Mouse (Mus musculus) hindbrain, embryonic 14.5 days (tissue): ENCODE measurements around the gene Mpp3. TPM values are rescaled to one million over a fixed set of nuclear protein-coding genes. Genes with fewer than 3 reads are reported as not detected.

Experiments used
- ATAC-seq: fragments of 200-750 bp; cut with Nextera tagmentation; 2 replicates; pipeline ENCODE4 v1.8.0; 2017; ENCODE audit warnings: moderate number of reproducible peaks, mild to moderate bottlenecking, moderate TSS enrichment, moderate library complexity; ENCODE audit not compliant: low FRiP score
- DNase-seq: peaks from one replicate; pipeline ENCODE4 v3.0.0-alpha.2; 2015; ENCODE audit warnings: low spot score
- H3K27ac ChIP-seq: fragments of 300-500 bp; sonication (generic); 2 replicates; pipeline ENCODE4 v1.5.1; 2014; ENCODE audit warnings: mild to moderate bottlenecking, moderate library complexity
- H3K27me3 ChIP-seq: fragments of 300-500 bp; sonication (generic); 2 replicates; pipeline ENCODE4 v1.6.1; 2014; ENCODE audit warnings: mild to moderate bottlenecking, low read length, mixed read lengths; ENCODE audit not compliant: control insufficient read depth, insufficient read depth
- H3K36me3 ChIP-seq: fragments of 300-500 bp; sonication (generic); replicated peaks from 2 replicates; pipeline ENCODE4 v1.6.1; 2014; ENCODE audit not compliant: control insufficient read depth, insufficient read depth
- H3K4me1 ChIP-seq: fragments of 300-500 bp; sonication (generic); replicated peaks from 2 replicates; pipeline ENCODE4 v1.6.1; 2014; ENCODE audit warnings: antibody characterized with exemption, low read length, mixed read lengths; ENCODE audit not compliant: control insufficient read depth, insufficient read depth
- H3K4me2 ChIP-seq: fragments of 300-500 bp; sonication (generic); replicated peaks from 2 replicates; pipeline ENCODE4 v1.6.1; 2014; ENCODE audit warnings: mild to moderate bottlenecking, moderate library complexity
- H3K4me3 ChIP-seq: fragments of 300-500 bp; sonication (generic); replicated peaks from 2 replicates; pipeline ENCODE4 v1.5.1; 2014; ENCODE audit warnings: mild to moderate bottlenecking, low read length
- H3K9ac ChIP-seq: fragments of 300-500 bp; sonication (generic); 2 replicates; pipeline ENCODE4 v1.6.1; 2014
- H3K9me3 ChIP-seq: fragments of 300-500 bp; sonication (generic); 2 replicates; pipeline ENCODE4 v1.6.1; 2016; ENCODE audit warnings: low read length; ENCODE audit not compliant: control insufficient read depth
- WGBS: fragments of 180-500 bp; shearing (Covaris S2); extraction: QIAGEN DNeasy Blood & Tissue Kit; methylation state at CpG from one replicate; pipeline ENCODE4 v1.1.7; 2014; 5-methylcytosine and 5-hydroxymethylcytosine counted together
- polyA plus RNA-seq: library from polyadenylated mRNA; unstranded; fragments of >200 nt; fragmentation: Nextera tagmentation; extraction: Ambion mirVana; gene quantifications from 2 replicates; pipeline ENCODE4 v1.2.1, GENCODE M21; 2014

The Mpp3 gene
- polyA plus RNA-seq, 1 experiment from 2014 or later, result 53.5 TPM

DNA sequence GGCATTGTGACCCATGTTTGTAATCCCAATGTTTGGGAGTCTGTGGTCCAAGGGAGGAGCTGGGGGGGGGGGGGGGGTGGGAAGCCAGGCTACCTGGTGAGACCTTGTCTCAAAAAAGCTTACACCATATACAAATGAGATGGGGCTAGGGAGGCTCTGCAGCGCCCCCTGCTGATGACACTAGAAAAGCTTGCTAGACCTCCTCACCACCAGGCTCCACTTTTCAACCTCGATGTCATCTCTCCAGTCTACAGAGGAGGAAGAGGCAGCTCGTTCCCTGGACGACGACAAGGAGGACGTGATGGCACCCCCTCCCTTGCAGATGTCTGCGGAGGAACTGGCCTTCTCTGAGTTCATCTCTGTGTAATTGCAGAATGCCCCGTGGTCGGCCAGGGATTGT lies 25.6 kb upstream of the Mpp3 start:
- Histone ChIP-seq H3K27me3 (no peaks in the 10 kb centered on the region), H3K9ac (no peak overlapping the region), H3K4me3 (no peak overlapping the region), H3K27ac (no peak overlapping the region), H3K4me2 (no peak overlapping the region), H3K9me3 (no peaks in the 10 kb centered on the region), H3K36me3 (peaks cover 13% of the 10 kb centered on the region), H3K4me1 (no peaks in the 10 kb centered on the region)
- ATAC-seq (no peak), DNase-seq (no peak)
- WGBS, result 26% methylated on average over 9 of the region's 9 CpGs

DNA sequence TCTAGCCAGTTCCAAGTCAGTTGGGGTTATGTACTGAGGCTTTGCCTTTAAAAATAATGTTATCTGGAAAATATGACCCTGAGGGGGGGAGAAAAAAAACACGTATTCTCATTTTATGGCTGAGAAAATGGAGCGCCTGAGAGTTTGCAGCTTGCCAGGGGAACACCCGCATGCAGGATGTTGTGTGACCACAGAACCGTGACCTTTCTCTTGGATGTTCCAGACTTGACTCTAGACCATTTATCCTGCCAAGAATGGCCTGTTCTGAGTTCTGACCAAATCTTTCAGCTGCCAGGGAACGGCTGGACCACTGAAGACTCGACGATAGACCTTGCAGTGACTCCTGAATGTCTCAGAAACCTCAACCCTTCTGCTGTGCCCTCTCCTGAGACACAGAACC lies 24.9 kb upstream of the Mpp3 start:
- Histone ChIP-seq H3K4me2 (no peak overlapping the region), H3K4me3 (no peak overlapping the region), H3K27me3 (no peaks in the 10 kb centered on the region), H3K9ac (no peak overlapping the region), H3K9me3 (no peaks in the 10 kb centered on the region), H3K4me1 (no peaks in the 10 kb centered on the region), H3K27ac (no peak overlapping the region), H3K36me3 (peaks cover 6% of the 10 kb centered on the region)
- ATAC-seq, result no peak
- WGBS, result 86% methylated on average over 7 of the region's 7 CpGs
- no peak for DNase-seq

DNA sequence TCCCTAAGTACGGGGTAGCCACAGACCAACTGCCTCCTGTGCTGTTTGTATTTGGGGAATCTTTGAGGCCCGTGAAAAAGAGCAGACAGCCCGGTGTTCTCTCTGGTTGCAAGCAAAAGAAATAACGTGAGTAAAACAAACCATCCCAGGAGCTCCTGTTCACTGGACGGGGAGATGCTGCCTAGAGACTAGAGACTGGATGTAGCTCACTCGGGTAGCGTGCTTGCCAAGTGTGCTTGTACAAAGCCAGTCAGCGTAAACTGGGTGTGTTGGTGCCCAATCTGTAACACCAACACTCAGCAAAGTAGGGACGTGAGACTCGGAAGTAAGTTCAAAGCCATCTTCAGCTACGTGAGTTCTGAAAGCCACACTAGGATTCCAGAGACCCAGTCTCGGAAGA lies 24.4 kb upstream of the Mpp3 start:
- Histone ChIP-seq H3K27me3 (no peaks in the 10 kb centered on the region), H3K27ac (no peak overlapping the region), H3K9ac (no peak overlapping the region), H3K36me3 (peaks cover 5% of the 10 kb centered on the region; the same call in 1 of the 2 replicates), H3K4me3 (no peak overlapping the region), H3K9me3 (no peaks in the 10 kb centered on the region), H3K4me1 (no peaks in the 10 kb centered on the region), H3K4me2 (no peak overlapping the region)
- no peak for ATAC-seq
- WGBS, result 79% methylated on average over 12 of the region's 12 CpGs
- DNase-seq, result no peak

DNA sequence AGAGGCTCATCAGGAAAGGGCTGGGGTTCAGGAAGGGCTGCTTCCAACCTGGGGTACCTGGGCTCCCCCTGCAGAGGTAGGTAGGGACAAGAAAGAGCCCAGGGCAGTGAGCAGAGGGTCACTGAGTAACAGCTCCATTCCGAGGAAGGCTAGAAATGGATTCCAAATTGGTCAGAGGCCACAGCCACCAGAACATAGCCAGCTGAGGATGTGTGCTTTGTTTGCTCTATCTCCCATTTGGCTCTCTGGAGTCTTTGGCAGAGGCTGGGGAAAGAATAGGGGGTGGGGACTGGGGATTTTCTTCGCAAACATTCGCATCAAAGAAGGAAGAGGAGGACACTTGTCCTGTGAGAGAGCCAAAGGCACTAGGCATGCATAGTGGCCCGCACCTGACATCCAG lies 23.7 kb upstream of the Mpp3 start:
- H3K27ac ChIP-seq, result no peak overlapping the region
- no peaks in the 10 kb centered on the region for H3K27me3 ChIP-seq
- 59% methylated on average over 4 of the region's 4 CpGs for WGBS
- no peak overlapping the region for H3K9ac ChIP-seq
- no peak overlapping the region for H3K4me3 ChIP-seq
- no peaks in the 10 kb centered on the region for H3K9me3 ChIP-seq
- DNase-seq, result no peak
- H3K4me1 ChIP-seq, result no peaks in the 10 kb centered on the region
- no peak overlapping the region for H3K4me2 ChIP-seq
- peaks cover 5% of the 10 kb centered on the region; the same call in 1 of the 2 replicates for H3K36me3 ChIP-seq
- ATAC-seq, result no peak

DNA sequence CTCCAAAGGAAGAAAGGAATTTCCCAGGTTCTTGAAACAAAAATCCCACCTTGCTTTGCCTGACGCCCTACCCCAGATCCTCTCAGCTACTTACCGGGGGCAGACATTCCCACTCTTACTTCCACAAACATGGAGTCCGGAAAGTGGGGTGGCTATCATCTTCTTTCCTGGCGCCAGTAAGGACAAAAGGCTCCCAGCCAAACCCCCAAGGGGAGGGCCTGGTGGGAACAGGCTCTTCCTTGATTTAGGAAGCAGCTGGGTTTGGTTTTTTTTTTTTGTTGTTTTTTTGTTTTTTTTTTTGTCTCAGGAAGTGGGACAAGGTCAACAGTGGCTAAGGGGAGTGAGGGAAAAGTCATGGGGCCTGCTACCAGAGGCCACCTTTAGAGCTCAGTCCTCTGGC lies 23.3 kb upstream of the Mpp3 start:
- H3K4me3 ChIP-seq, result no peak overlapping the region
- H3K9ac ChIP-seq, result no peak overlapping the region
- no peaks in the 10 kb centered on the region for H3K4me1 ChIP-seq
- WGBS, result 70% methylated on average over 4 of the region's 4 CpGs
- no peaks in the 10 kb centered on the region for H3K27me3 ChIP-seq
- H3K9me3 ChIP-seq, result no peaks in the 10 kb centered on the region
- DNase-seq (no peak), ATAC-seq (no peak)
- no peak overlapping the region for H3K27ac ChIP-seq
- peaks cover 4% of the 10 kb centered on the region; the same call in 1 of the 2 replicates for H3K36me3 ChIP-seq
- H3K4me2 ChIP-seq, result no peak overlapping the region

DNA sequence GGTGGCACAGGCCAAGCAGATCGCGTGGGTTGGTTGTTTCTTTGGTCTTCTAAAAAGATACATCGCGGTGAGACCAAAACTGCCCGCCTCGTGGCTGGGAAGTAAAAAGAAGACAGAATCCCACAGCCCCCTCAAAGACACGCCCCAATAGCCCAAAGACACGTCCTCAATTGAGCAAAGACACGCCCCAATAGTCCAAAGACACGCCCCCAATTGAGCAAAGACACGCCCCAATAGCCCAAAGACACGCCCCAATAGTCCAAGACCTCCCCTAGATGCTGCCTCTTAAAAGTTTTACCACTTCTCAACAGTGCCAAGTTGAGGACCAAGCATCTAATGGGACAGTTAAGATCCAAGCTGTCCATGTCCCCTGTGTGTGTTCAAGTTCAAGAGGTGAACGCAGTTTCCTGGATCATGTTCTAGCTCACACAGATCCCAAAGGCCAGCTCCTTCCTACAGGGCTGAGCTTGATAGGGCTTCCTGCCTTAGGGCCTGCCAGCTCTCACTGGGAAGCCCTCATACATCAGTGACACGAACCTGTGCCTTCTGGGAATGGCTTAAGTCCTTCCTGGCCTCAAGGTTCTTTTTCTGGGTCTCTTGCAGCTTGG lies 21.7 kb upstream of the Mpp3 start:
- ATAC-seq (no peak), DNase-seq (no peak)
- WGBS, result 53% methylated on average over 14 of the region's 14 CpGs
- Histone ChIP-seq H3K9me3 (peaks cover 11% of the 10 kb centered on the region; the same call in 1 of the 2 replicates), H3K4me3 (no peak overlapping the region), H3K36me3 (no peaks in the 10 kb centered on the region), H3K27ac (no peak overlapping the region), H3K4me2 (no peak overlapping the region), H3K9ac (no peak overlapping the region), H3K4me1 (no peaks in the 10 kb centered on the region), H3K27me3 (no peaks in the 10 kb centered on the region)

DNA sequence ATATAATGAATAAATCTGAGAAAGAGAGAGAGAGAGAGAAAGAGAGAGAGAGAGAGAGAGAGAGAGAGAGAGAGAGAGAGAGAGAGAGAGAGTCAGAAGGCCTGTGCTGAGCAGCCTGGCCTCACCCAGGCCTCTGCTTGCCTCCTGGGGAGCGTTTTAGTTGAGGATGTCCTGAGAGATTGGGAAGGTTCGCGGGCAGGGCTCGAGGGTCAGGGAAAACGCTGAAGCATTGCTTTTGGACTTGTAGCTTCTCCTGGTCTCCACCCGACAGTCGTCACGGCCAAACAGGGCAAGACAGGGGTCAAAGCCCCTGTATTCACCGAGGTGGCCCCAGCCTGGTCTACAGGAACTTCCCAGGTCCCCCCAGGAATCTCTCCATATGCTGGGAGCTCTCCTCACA lies 18.3 kb upstream of the Mpp3 start:
- Histone ChIP-seq H3K27me3 (no peaks in the 10 kb centered on the region), H3K4me2 (no peak overlapping the region), H3K27ac (no peak overlapping the region), H3K9me3 (peaks cover 14% of the 10 kb centered on the region; the same call in 1 of the 2 replicates), H3K4me1 (no peaks in the 10 kb centered on the region), H3K4me3 (no peak overlapping the region), H3K9ac (no peak overlapping the region), H3K36me3 (no peaks in the 10 kb centered on the region)
- DNase-seq (no peak), ATAC-seq (no peak)
- 83% methylated on average over 9 of the region's 9 CpGs for WGBS

DNA sequence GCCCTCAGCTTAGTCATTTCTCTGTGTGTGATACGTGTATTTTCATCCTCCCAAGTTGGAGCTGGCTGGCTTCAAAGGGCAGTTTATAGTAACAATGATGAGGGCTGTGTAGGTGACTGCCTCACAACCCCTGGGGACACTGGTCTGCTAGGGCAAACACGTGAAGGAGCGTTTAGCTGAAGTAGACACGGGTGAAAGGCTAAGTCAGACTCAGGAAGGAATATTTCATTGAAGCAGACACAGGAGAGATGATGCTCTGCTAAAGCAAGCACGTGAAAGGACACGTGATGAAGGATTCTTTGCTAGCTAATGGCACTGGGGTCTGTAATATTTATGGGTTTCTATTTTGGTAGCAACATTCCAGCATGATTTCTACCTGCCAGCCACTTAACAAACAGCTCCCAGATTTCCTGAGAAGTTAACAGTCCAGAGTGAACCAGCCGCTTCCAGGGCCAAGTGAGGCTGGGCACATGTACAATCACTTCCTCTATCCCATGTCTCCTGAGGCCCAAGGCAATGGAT lies 16.5 kb upstream of the Mpp3 start:
- no peaks in the 10 kb centered on the region for H3K4me1 ChIP-seq
- no peak for ATAC-seq
- no peak overlapping the region for H3K4me2 ChIP-seq
- peaks cover 14% of the 10 kb centered on the region; the same call in 1 of the 2 replicates for H3K9me3 ChIP-seq
- 93% methylated on average over 7 of the region's 7 CpGs for WGBS
- no peak for DNase-seq
- H3K36me3 ChIP-seq, result no peaks in the 10 kb centered on the region
- no peak overlapping the region for H3K9ac ChIP-seq
- H3K27me3 ChIP-seq, result no peaks in the 10 kb centered on the region
- H3K27ac ChIP-seq, result no peak overlapping the region
- H3K4me3 ChIP-seq, result no peak overlapping the region

DNA sequence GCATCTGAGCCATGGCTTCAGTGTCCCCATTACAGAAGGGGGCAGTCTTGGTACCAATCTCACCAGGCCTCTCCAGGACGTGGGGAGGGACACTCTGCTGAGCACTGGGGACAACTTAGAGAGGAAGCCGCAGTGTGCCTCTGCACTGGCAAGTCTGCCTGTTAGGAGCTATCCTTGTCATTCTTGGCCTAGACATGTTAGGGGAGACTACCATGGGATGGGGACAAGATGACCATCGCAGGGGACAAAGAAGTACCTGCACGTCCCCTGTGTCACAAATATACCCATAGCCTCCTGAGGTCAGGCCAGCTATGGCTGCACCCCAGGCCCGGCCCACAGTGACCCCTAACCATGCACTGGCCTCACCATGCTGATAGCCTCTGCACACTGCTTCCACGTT lies 15.1 kb upstream of the Mpp3 start:
- Histone ChIP-seq H3K36me3 (no peaks in the 10 kb centered on the region), H3K27me3 (no peaks in the 10 kb centered on the region), H3K4me2 (no peak overlapping the region), H3K4me1 (no peaks in the 10 kb centered on the region), H3K9ac (no peak overlapping the region), H3K27ac (no peak overlapping the region), H3K9me3 (peaks cover 14% of the 10 kb centered on the region; the same call in 1 of the 2 replicates), H3K4me3 (no peak overlapping the region)
- no peak for ATAC-seq
- 82% methylated on average over 6 of the region's 6 CpGs for WGBS
- no peak for DNase-seq

DNA sequence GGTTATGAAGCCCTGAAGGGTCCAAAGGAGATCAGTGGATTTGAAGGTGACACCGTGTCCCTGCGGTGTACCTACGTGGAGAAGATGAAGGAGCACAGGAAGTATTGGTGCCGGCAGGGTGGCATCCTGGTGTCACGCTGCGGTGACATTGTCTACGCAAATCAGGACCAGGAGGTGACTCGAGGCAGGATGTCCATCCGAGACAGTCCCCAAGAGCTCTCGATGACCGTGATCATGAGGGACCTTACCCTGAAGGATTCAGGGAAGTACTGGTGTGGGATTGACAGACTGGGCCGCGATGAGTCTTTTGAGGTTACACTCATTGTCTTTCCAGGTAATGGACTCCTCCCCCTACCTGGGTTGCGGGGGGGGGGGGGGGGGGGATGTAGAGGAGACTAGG lies 14.7 kb upstream of the Mpp3 start:
- H3K4me3 ChIP-seq, result no peak overlapping the region
- no peak overlapping the region for H3K9ac ChIP-seq
- no peak overlapping the region for H3K27ac ChIP-seq
- ATAC-seq (no peak), DNase-seq (no peak)
- no peaks in the 10 kb centered on the region for H3K36me3 ChIP-seq
- WGBS, result 94% methylated on average over 13 of the region's 14 CpGs
- no peaks in the 10 kb centered on the region for H3K27me3 ChIP-seq
- H3K4me2 ChIP-seq, result no peak overlapping the region
- H3K9me3 ChIP-seq, result peaks cover 14% of the 10 kb centered on the region; the same call in 1 of the 2 replicates
- H3K4me1 ChIP-seq, result no peaks in the 10 kb centered on the region
